Mouse (Mus musculus) ES-Bruce4 (cell line): ENCODE measurements around the gene Rnf157.

Source experiments
- CTCF ChIP-seq: IDR thresholded peaks from one replicate; pipeline ENCODE4 v1.8.1; 2011; ENCODE audit warnings: low read depth, low read length
- EP300 ChIP-seq: IDR thresholded peaks from 2 replicates; pipeline ENCODE4 v1.6.1; 2011; ENCODE audit warnings: low read depth, low read length; ENCODE audit not compliant: insufficient read depth
- POLR2A ChIP-seq: IDR thresholded peaks from one replicate; pipeline ENCODE4 v1.8.1; 2011; ENCODE audit warnings: low read length; ENCODE audit not compliant: insufficient read depth

- TF ChIP-seq CTCF (no peak), POLR2A (no peak), EP300 (no peak)
Measured at GRCm38 (mm10) chr11:116332983-116333270, 79.9 kb downstream of the Rnf157 start.
